Mouse (Mus musculus) heart, postnatal 10 days (tissue): ENCODE measurements around the gene Gm20219. TPM values are rescaled to one million over a fixed set of nuclear protein-coding genes. Genes with fewer than 3 reads are reported as not detected.

Source experiments
- DNase-seq, 2 experiments: peaks; one replicate each; pipeline ENCODE4 v3.0.0; 2021
- intact Hi-C: fragments of 180-260 bp; cut with DNase I; formaldehyde crosslinking; loops from one replicate; pipeline ENCODE4 v1.15.1; 2025
- total RNA-seq, 2 experiments: library from RNA; stranded (reverse); gene quantifications; 2 replicates each; pipeline ENCODE4 v1.2.3; 2021

The Gm20219 gene
- total RNA-seq, 2 experiments from 2014 or later = 0.60 TPM; not detected in 1

GRCm38 (mm10) chr17:56559386-56559785, 5.2 kb upstream of the Gm20219 start:
- DNase-seq = no peak
- intact Hi-C loops = loop anchor here (5.0 kb wide), 2 partner anchors 108 to 152 kb away; no protein-coding TSS in a partner anchor

- intact Hi-C loops = loop anchor here (5.0 kb wide), 2 partner anchors 109 to 151 kb away; no protein-coding TSS in a partner anchor
Observed at GRCm38 (mm10) chr17:56558448-56558847, 4.3 kb upstream of the Gm20219 start.

GRCm38 (mm10) chr17:56552781-56553363, 1.3 kb downstream of the Gm20219 start:
- peak; percentile 70 to 81 for DNase-seq
- intact Hi-C loops = loop anchor here (1.0 kb wide), 1 partner anchor 196 kb away; no protein-coding TSS in a partner anchor

More at GRCm38 (mm10) chr17:56558448-56558847, 4.3 kb upstream of the Gm20219 start:
- peak; percentile 65 to 75 for DNase-seq

- no peak for DNase-seq
- intact Hi-C loops = no loop called here
Observed at GRCm38 (mm10) chr17:56551841-56552581, 2.2 kb downstream of the Gm20219 start.

GRCm38 (mm10) chr17:56550784-56551475, 3.3 kb downstream of the Gm20219 start:
- intact Hi-C loops = no loop called here

GRCm38 (mm10) chr17:56548605-56549105, 5.5 kb downstream of the Gm20219 start:
- no peak for DNase-seq
- intact Hi-C loops = no loop called here

More at GRCm38 (mm10) chr17:56550784-56551475, 3.3 kb downstream of the Gm20219 start:
- no peak for DNase-seq

GRCm38 (mm10) chr17:56547846-56548604, 6.2 kb downstream of the Gm20219 start:
- no peak for DNase-seq
- intact Hi-C loops = no loop called here

GRCm38 (mm10) chr17:56547116-56547845, 6.9 kb downstream of the Gm20219 start:
- peak; percentile 39 to 42 for DNase-seq

GRCm38 (mm10) chr17:56546576-56546975, 7.6 kb downstream of the Gm20219 start:
- intact Hi-C loops = no loop called here
- DNase-seq = no peak

More at GRCm38 (mm10) chr17:56547116-56547845, 6.9 kb downstream of the Gm20219 start:
- intact Hi-C loops = no loop called here

- no peak for DNase-seq
- intact Hi-C loops = no loop called here
Observed at GRCm38 (mm10) chr17:56545945-56546344, 8.2 kb downstream of the Gm20219 start.

- intact Hi-C loops = no loop called here
- DNase-seq = no peak
Observed at GRCm38 (mm10) chr17:56544699-56545387, 9.3 kb downstream of the Gm20219 start.

GRCm38 (mm10) chr17:56543684-56544224, 10.4 kb downstream of the Gm20219 start:
- intact Hi-C loops = no loop called here
- no peak for DNase-seq

- intact Hi-C loops = no loop called here
- DNase-seq = no peak
Observed at GRCm38 (mm10) chr17:56542736-56543135, 11.5 kb downstream of the Gm20219 start.

- intact Hi-C loops = no loop called here
- DNase-seq = no peak
Observed at GRCm38 (mm10) chr17:56540562-56540975, 13.6 kb downstream of the Gm20219 start.

GRCm38 (mm10) chr17:56537912-56538311, 16.3 kb downstream of the Gm20219 start:
- intact Hi-C loops = no loop called here
- no peak for DNase-seq

GRCm38 (mm10) chr17:56536874-56537273, 17.3 kb downstream of the Gm20219 start:
- intact Hi-C loops = no loop called here
- DNase-seq = no peak

GRCm38 (mm10) chr17:56536192-56536591, 18.0 kb downstream of the Gm20219 start:
- intact Hi-C loops = no loop called here
- no peak for DNase-seq

- intact Hi-C loops = no loop called here
Observed at GRCm38 (mm10) chr17:56524943-56525342, 29.2 kb downstream of the Gm20219 start.

GRCm38 (mm10) chr17:56522744-56523143, 31.4 kb downstream of the Gm20219 start:
- no peak for DNase-seq
- intact Hi-C loops = no loop called here

More at GRCm38 (mm10) chr17:56524943-56525342, 29.2 kb downstream of the Gm20219 start:
- no peak for DNase-seq
